Mouse (Mus musculus) midbrain, embryonic 16.5 days (tissue): ENCODE results near the gene Scap. TPM values are rescaled to one million over a fixed set of nuclear protein-coding genes. Genes with fewer than 3 reads are reported as not detected.
A peak's percentile ranks its signal among the peaks of the same experiment; 100 is the strongest.
"Not testable (repeated sequence)": the region's sequence is repeated elsewhere in the genome, so short reads cannot be mapped to it uniquely, and the experiment has no call there.

Experiments
- ATAC-seq: fragments of 200-750 bp; cut with Nextera tagmentation; 2 replicates; pipeline ENCODE4 v1.8.0; 2017; ENCODE audit warnings: moderate TSS enrichment
- H3K27ac ChIP-seq: fragments of 300-500 bp; sonication (generic); 2 replicates; pipeline ENCODE4 v1.5.1; 2014; ENCODE audit warnings: mild to moderate bottlenecking, low read length, mixed read lengths
- H3K27me3 ChIP-seq: fragments of 300-500 bp; sonication (generic); 2 replicates; pipeline ENCODE4 v1.6.1; 2014; ENCODE audit warnings: low read depth, low read length, mixed read lengths; ENCODE audit not compliant: control insufficient read depth, insufficient read depth
- H3K36me3 ChIP-seq: fragments of 300-500 bp; sonication (generic); 2 replicates; pipeline ENCODE4 v1.6.1; 2014; ENCODE audit warnings: mild to moderate bottlenecking, low read length, moderate library complexity, mixed read lengths; ENCODE audit not compliant: control insufficient read depth, insufficient read depth
- H3K4me1 ChIP-seq: fragments of 300-500 bp; sonication (generic); 2 replicates; pipeline ENCODE4 v1.6.1; 2014; ENCODE audit warnings: mild to moderate bottlenecking, low read length, mixed read lengths; ENCODE audit not compliant: control insufficient read depth, insufficient read depth
- H3K4me2 ChIP-seq: fragments of 300-500 bp; sonication (generic); 2 replicates; pipeline ENCODE4 v1.6.1; 2014; ENCODE audit warnings: mild to moderate bottlenecking, low read length, mixed read lengths
- H3K4me3 ChIP-seq: fragments of 300-500 bp; sonication (generic); 2 replicates; pipeline ENCODE4 v1.5.1; 2014; ENCODE audit warnings: low read depth, mild to moderate bottlenecking, low read length, moderate library complexity, mixed read lengths
- H3K9ac ChIP-seq: fragments of 300-500 bp; sonication (generic); 2 replicates; pipeline ENCODE4 v1.6.1; 2014; ENCODE audit warnings: low read depth, low read length, mixed read lengths
- H3K9me3 ChIP-seq: fragments of 300-500 bp; sonication (generic); replicated peaks from 2 replicates; pipeline ENCODE4 v1.6.1; 2014; ENCODE audit warnings: mild to moderate bottlenecking, low read length, mixed read lengths; ENCODE audit not compliant: control insufficient read depth, poor library complexity, severe bottlenecking
- WGBS: fragments of 180-500 bp; shearing (Covaris S2); extraction: QIAGEN DNeasy Blood & Tissue Kit; methylation state at CpG from one replicate; pipeline ENCODE4 v1.1.7; 2014; 5-methylcytosine and 5-hydroxymethylcytosine counted together
- polyA plus RNA-seq: library from polyadenylated mRNA; unstranded; fragments of >200 nt; fragmentation: Nextera tagmentation; extraction: Ambion mirVana; gene quantifications from 2 replicates; pipeline ENCODE4 v1.2.1, GENCODE M21; 2015

Gene Scap
- polyA plus RNA-seq, 1 experiment from 2014 or later: 64.5 TPM

DNA sequence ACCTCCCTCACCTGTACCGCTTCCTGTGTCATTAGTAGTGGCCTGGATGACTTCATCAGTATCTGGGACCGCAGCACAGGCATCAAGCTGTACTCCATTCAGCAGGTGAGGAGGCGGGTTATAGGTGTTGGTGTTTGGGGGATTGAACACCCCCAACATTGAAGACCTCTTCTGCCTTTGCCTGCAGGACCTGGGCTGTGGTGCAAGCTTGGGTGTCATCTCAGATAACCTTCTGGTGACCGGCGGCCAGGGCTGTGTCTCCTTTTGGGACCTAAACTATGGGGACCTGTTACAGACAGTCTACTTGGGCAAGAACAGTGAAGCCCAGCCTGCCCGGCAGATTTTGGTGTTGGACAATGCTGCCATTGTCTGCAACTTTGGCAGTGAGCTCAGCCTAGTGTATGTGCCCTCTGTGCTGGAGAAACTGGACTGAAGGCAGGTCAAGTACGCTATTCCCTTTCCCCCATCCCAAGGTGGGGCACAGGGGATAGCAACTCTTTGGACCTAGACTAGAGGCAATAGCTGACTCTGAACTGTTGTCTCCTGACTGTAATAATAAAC is 51.4 kb downstream of the Scap start:
- Histone ChIP-seq H3K27ac (no peak overlapping the region), H3K9me3 (no peaks in the 10 kb centered on the region), H3K4me2 (no peak overlapping the region), H3K4me1 (no peaks in the 10 kb centered on the region), H3K4me3 (no peak overlapping the region), H3K36me3 (peaks cover 68% of the 10 kb centered on the region), H3K9ac (no peak overlapping the region), H3K27me3 (no peaks in the 10 kb centered on the region)
- ATAC-seq: no peak
- WGBS: 90% methylated on average over 7 of the region's 7 CpGs

DNA sequence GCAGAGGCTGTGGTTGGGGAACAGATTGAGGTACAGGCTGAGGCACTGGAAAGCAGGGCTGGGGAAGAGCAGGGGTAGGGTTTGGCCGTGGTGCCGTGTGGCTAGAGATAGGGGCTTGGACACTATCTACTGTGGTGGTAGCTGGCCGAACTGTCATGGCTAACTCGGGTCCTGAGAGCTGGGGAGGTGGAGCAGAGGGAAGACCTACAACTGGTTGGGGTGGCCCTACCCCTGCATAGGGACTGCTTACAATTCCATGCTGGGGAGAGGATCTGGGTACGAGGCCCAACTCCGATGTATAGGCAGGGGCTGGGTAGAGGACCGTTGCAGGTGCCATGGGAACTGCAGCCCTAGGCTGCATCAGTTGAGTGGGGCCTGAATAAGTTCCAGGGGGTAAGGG is 54.9 kb downstream of the Scap start:
- Histone ChIP-seq H3K4me1 (no peaks in the 10 kb centered on the region), H3K27me3 (no peaks in the 10 kb centered on the region), H3K9me3 (no peaks in the 10 kb centered on the region), H3K27ac (no peak overlapping the region), H3K36me3 (peaks cover 77% of the 10 kb centered on the region), H3K4me2 (no peak overlapping the region), H3K4me3 (no peak overlapping the region), H3K9ac (no peak overlapping the region)
- ATAC-seq: no peak
- 95% methylated on average over 7 of the region's 7 CpGs for WGBS

- Histone ChIP-seq H3K4me3 (no peak overlapping the region), H3K9me3 (no peaks in the 10 kb centered on the region), H3K27ac (no peak overlapping the region), H3K4me2 (no peak overlapping the region), H3K4me1 (no peaks in the 10 kb centered on the region), H3K27me3 (no peaks in the 10 kb centered on the region), H3K9ac (no peak overlapping the region), H3K36me3 (peaks cover 56% of the 10 kb centered on the region)
- 89% methylated on average over 3 of the region's 3 CpGs for WGBS
- ATAC-seq: no peak
Measured at GRCm38 (mm10) chr9:110390843-110391242, 57.8 kb downstream of the Scap start.

DNA sequence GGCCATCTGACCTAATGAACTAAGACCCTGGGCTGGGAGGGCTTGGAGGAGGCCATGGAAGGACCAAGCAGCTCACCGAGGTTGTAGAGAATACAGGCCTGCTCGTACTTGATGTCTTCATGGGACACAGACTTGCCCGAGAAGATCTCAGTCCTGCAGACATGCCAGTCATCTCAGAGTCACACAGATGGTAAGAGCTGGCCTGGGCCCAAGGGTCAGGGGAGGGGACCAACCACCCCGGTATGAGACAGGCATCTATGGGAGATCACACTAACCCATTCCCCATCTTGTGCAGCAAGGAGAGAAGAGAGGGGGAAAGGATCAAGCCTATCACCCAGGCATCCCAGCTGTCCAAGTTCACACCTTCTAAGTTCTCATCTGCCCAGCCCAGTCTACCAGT is 60.2 kb downstream of the Scap start:
- Histone ChIP-seq H3K27me3 (no peaks in the 10 kb centered on the region), H3K4me1 (no peaks in the 10 kb centered on the region), H3K4me2 (no peak overlapping the region), H3K9me3 (no peaks in the 10 kb centered on the region), H3K27ac (no peak overlapping the region), H3K9ac (no peak overlapping the region), H3K4me3 (no peak overlapping the region), H3K36me3 (peaks cover 42% of the 10 kb centered on the region)
- no peak for ATAC-seq
- WGBS: 88% methylated on average over 4 of the region's 4 CpGs

DNA sequence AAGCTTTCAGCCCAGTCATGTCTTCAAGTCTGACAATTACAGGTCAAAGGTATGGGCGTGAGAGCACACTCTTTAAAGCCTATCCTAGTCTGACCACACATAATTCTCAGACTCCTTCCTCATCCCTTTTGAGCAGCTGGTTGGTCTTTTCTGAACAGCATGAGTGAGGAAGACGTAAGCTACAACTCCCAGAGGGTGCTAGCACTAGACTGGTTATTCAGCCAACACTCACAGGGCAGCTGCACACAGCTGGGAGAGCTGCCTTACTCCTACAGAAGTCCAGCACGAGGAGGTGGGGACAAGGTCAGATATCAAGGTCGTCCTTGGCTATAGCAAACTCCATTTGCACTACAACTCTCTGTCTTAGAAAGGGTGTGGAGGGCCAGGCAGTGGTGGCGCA is 67.6 kb downstream of the Scap start:
- Histone ChIP-seq H3K27ac (no peak overlapping the region), H3K36me3 (peaks cover 7% of the 10 kb centered on the region), H3K4me1 (peaks cover 3% of the 10 kb centered on the region), H3K9ac (no peak overlapping the region), H3K4me2 (no peak overlapping the region), H3K9me3 (no peaks in the 10 kb centered on the region), H3K27me3 (no peaks in the 10 kb centered on the region), H3K4me3 (no peak overlapping the region)
- WGBS: 85% methylated on average over 5 of the region's 5 CpGs
- no peak for ATAC-seq

DNA sequence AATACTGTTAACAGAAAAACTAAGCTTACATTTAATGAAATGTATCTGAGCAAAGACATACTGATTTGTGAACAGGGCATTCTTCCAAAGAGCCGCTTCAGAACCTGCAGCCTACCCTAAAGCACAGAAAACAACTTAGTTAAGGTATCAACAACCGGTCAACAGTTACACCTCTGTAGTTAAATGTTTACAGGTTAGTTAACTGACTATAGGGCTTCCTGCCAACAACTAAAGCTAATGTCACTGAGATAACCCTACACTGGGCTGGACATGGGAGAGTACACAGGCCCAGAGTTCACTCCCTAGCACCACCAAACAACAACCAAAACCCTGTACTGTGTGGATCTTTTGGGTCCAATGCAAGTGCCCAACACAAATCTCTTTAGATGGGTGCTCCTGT is 69.6 kb downstream of the Scap start:
- H3K9ac ChIP-seq: no peak overlapping the region
- no peak for ATAC-seq
- H3K4me1 ChIP-seq: peaks cover 16% of the 10 kb centered on the region
- H3K36me3 ChIP-seq: peaks cover 2% of the 10 kb centered on the region; the same call in 1 of the 2 replicates
- no peak overlapping the region for H3K27ac ChIP-seq
- no peaks in the 10 kb centered on the region for H3K9me3 ChIP-seq
- WGBS: 100% methylated on average over 2 of the region's 2 CpGs
- no peak overlapping the region for H3K4me2 ChIP-seq
- H3K27me3 ChIP-seq: no peaks in the 10 kb centered on the region
- no peak overlapping the region for H3K4me3 ChIP-seq

DNA sequence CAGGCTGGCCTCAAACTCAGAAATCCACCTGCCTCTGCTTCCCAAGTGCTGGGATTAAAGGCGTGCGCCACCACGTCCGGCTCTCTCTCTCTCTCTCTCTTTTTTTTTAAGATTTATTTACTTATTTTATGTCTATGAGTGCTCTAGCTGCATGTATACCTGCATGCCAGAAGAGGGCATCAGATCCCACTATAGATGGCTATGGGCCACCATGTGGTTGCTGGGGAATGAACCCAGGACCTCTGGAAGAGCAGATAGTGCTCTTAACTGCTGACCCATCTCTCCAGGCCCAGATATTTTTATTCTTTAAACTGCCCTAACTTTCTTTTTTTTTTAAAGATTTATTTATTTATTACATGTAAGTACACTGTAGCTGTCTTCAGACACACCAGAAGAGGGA is 70.2 kb downstream of the Scap start:
- 84% methylated on average over 4 of the region's 4 CpGs for WGBS
- not testable (repeated sequence) for H3K27ac ChIP-seq, H3K36me3 ChIP-seq, H3K9ac ChIP-seq, H3K9me3 ChIP-seq, H3K4me3 ChIP-seq, H3K27me3 ChIP-seq, ATAC-seq, H3K4me2 ChIP-seq
- H3K4me1 ChIP-seq: peaks cover 16% of the 10 kb centered on the region

- peak overlapping the region; percentile 96 for H3K9ac ChIP-seq
- peak overlapping the region; percentile 75 for H3K4me3 ChIP-seq
- ATAC-seq: peak; percentile 77
- H3K9me3 ChIP-seq: no peaks in the 10 kb centered on the region
- peak overlapping the region; percentile 81 for H3K27ac ChIP-seq
- H3K4me2 ChIP-seq: peak overlapping the region; percentile 85
- H3K4me1 ChIP-seq: peaks cover 22% of the 10 kb centered on the region
- H3K36me3 ChIP-seq: no peaks in the 10 kb centered on the region
- no peaks in the 10 kb centered on the region for H3K27me3 ChIP-seq
- under 1% methylated on average over 41 of the region's 41 CpGs for WGBS
Measured at GRCm38 (mm10) chr9:110407311-110408098, 74.4 kb downstream of the Scap start.

DNA sequence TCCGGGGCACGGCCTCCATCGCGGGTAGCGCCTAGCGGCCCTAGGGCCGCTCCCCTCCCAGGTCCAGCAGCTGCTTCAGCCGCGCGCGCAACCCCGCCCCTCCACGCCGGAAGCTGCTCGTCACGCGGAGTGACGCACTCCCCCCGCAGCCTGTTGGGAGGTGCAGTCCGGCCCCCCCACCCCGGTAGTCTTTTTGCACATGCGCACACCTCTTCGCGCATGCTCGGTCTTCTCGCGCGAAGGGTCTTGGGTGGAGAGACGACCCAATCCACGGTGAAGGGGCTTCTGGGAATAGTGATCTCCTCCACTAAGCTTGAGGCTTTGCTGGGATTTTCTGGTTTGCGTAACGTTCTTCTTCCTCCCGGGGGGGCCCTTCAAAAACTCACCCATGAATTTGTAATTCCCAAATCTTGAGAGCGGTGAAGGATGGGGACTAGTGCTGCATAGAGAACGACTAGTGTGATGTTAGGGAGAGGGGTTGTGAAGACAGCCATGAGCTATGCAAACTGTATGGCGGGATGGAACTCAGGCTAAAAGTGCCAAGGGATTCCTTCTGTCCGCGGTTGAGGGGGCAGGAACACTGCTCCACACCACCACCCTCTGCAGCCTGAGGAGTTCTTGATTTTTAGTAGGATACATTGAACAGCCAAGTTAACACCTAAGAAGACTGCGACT is 75.1 kb downstream of the Scap start, which contains the start of gene Ptpn23:
Gene Ptpn23, minus strand, starts transcription at position 115 of the 675 bp plus-strand sequence.
- H3K27ac ChIP-seq: peak within 1 kb of the TSS; percentile 81
- H3K36me3 ChIP-seq: no peaks in the 10 kb centered on the region
- H3K4me1 ChIP-seq: peaks cover 22% of the 10 kb centered on the region
- peak within 1 kb of the TSS; percentile 96 for H3K9ac ChIP-seq
- no peaks in the 10 kb centered on the region for H3K9me3 ChIP-seq
- 2% methylated on average over 33 of the region's 39 CpGs for WGBS
- peak within 1 kb of the TSS; percentile 86 for H3K4me2 ChIP-seq
- peak; percentile 95 for ATAC-seq
- H3K4me3 ChIP-seq: peak within 1 kb of the TSS; percentile 75
- no peaks in the 10 kb centered on the region for H3K27me3 ChIP-seq
